Mouse (Mus musculus) liver, embryonic 14.5 days (tissue): ENCODE data around the gene Hibadh.

Experiments used
- CTCF ChIP-seq: IDR thresholded peaks from 2 replicates; pipeline ENCODE4 v1.5.1; 2016; ENCODE audit warnings: antibody characterized with exemption, low read depth, control low read depth
- EP300 ChIP-seq: IDR thresholded peaks from 2 replicates; pipeline ENCODE4 v1.6.1; 2016; ENCODE audit warnings: antibody characterized with exemption, low read depth

GRCm38 (mm10) chr6:52608121-52608520 is 32.1 kb downstream of the Hibadh start:
- TF ChIP-seq CTCF: no peak
- no peak for TF ChIP-seq EP300
